Mouse (Mus musculus): ENCODE measurements around the gene Jhy.

DNA sequence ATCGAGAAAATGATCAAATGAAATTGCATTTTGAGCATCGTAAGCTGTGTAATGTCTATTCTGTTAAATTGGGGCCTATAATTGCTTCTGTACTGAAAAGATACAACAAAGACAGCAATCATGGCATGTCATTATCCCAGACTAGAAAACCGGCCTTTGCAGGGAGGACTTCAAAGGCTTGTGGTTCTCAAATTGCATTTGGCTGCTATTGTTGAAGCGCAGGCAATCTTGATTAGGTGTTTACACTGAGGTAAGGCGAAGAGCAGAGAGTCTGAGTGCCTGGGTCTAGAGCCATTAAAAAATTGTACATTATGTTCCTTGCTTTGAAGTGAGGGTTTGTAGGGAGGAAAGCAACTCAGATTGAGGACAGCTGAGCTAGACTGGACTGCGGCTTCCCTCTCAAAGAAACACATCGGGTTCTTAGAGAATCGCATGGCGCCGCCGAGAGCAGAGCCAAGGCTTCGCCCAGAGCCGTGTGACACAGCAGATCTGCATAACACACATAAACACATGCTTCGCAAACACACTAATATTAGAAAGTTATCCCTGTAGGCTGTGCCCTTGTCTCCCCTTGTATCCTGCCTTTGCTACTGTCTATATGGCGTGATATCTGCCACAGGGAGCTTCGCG lies 36.5 kb downstream of the Jhy start:
- TF ChIP-seq CTCF (IDR thresholded peaks at IDR 0.05; ENCODE audit: borderline replicate concordance, insufficient read depth, low read depth, low read length), result no peak
- no peak for TF ChIP-seq POLR2A (IDR thresholded peaks at IDR 0.05; ENCODE audit: borderline replicate concordance, insufficient read depth, low read length)

Data from cerebellum, adult 2 months (tissue).